In genomic region chr11:99965961-99966360, GRCm38 (mm10) we compare ENCODE assay signal across 30 mouse cellular contexts. TPM values are rescaled to one million over a fixed set of nuclear protein-coding genes. Genes with fewer than 3 reads are reported as not detected.
DNase-seq lines count a peak whose midpoint lies in the region; ATAC-seq and TF ChIP-seq lines count a peak whose summit lies in the region.
"Had no signal": no experiment of that assay in that cellular context is flagged by ENCODE, and none has a peak within 500 bp of the region (broad histone marks: within the 10 kb centered on the region; RNA-seq: fewer than 3 reads in every experiment).

No protein-coding gene starts in this region.

- WGBS in limb, embryonic 14.5 days = 6% methylated on average over 2 of the region's 2 CpGs
- WGBS in limb, embryonic 10.5 days = 26% methylated on average over 2 of the region's 2 CpGs

- no peak for ATAC-seq in limb, embryonic 14.5 days (ENCODE audit: low FRiP score, low read depth)
- ATAC-seq: forebrain, embryonic 14.5 days; forebrain, postnatal 0 days; hindbrain, embryonic 16.5 days; intestine, embryonic 15.5 days had no signal

- no peaks in the 10 kb centered on the region for H3K36me3 ChIP-seq in limb, embryonic 14.5 days (ENCODE audit: control insufficient read depth, insufficient read depth, low read length)
- H3K36me3 ChIP-seq in limb, embryonic 10.5 days = no peaks in the 10 kb centered on the region
- H3K36me3 ChIP-seq: embryonic facial prominence, embryonic 15.5 days; G1E; heart, embryonic 12.5 days; heart, embryonic 15.5 days; hindbrain, embryonic 10.5 days; hindbrain, embryonic 13.5 days; intestine, embryonic 15.5 days had no signal

- H3K9me3 ChIP-seq in limb, embryonic 14.5 days (ENCODE audit: control insufficient read depth, low read length) = no peaks in the 10 kb centered on the region
- no peaks in the 10 kb centered on the region for H3K9me3 ChIP-seq in limb, embryonic 10.5 days (replicated peaks)
- H3K9me3 ChIP-seq: embryonic facial prominence, embryonic 15.5 days; heart, embryonic 12.5 days; heart, embryonic 15.5 days; hindbrain, embryonic 10.5 days; hindbrain, embryonic 13.5 days; intestine, embryonic 15.5 days had no signal

- no peak overlapping the region for H3K9ac ChIP-seq in limb, embryonic 14.5 days (ENCODE audit: low read depth, low read length, severe bottlenecking)
- H3K9ac ChIP-seq: embryonic facial prominence, embryonic 15.5 days; forebrain, postnatal 0 days; heart, embryonic 12.5 days; heart, embryonic 15.5 days; hindbrain, embryonic 13.5 days; intestine, embryonic 15.5 days had no signal

- H3K4me1 ChIP-seq in limb, embryonic 14.5 days (ENCODE audit: control insufficient read depth, insufficient read depth, low read length) = no peaks in the 10 kb centered on the region
- no peaks in the 10 kb centered on the region for H3K4me1 ChIP-seq in limb, embryonic 10.5 days
- H3K4me1 ChIP-seq: embryonic facial prominence, embryonic 15.5 days; heart, embryonic 15.5 days; hindbrain, embryonic 13.5 days; intestine, embryonic 15.5 days had no signal

- no peak for TF ChIP-seq POLR2A in limb, embryonic 14.5 days (IDR thresholded peaks at IDR 0.05; ENCODE audit: borderline replicate concordance, extremely low read depth, insufficient read depth, insufficient read length)

- H3K4me2 ChIP-seq in limb, embryonic 14.5 days (replicated peaks; ENCODE audit: low read depth, low read length, severe bottlenecking) = no peak overlapping the region
- H3K4me2 ChIP-seq: embryonic facial prominence, embryonic 15.5 days; heart, embryonic 12.5 days; heart, embryonic 15.5 days; hindbrain, embryonic 13.5 days; intestine, embryonic 15.5 days had no signal

- no peaks in the 10 kb centered on the region for H3K27me3 ChIP-seq in limb, embryonic 14.5 days (ENCODE audit: control insufficient read depth, insufficient read depth, low read length)
- no peaks in the 10 kb centered on the region for H3K27me3 ChIP-seq in limb, embryonic 10.5 days (ENCODE audit: low read depth, poor library complexity, severe bottlenecking)
- H3K27me3 ChIP-seq: embryonic facial prominence, embryonic 15.5 days; heart, embryonic 12.5 days; heart, embryonic 15.5 days; hindbrain, embryonic 13.5 days; intestine, embryonic 15.5 days had no signal

- peak; percentile 33 for DNase-seq in embryo, embryonic 10 days (ENCODE audit: low spot score)
- no peak for DNase-seq in embryo, embryonic 11 days
- peak; percentile 39 for DNase-seq in limb, embryonic 14.5 days (ENCODE audit: low spot score)
- no peak for DNase-seq in limb, embryonic 10.5 days (ENCODE audit: low spot score)
- DNase-seq in yolk sac, embryonic 10.5 days (ENCODE audit: low spot score) = peak; percentile 41
- no peak for DNase-seq in spleen, adult 12 weeks (ENCODE audit: low spot score)
- DNase-seq: adrenal gland, adult 2 months; adrenal gland, postnatal 14 days; B cell, adult 2 months; cerebellum, adult 11 months; cerebellum, adult 2 months; cerebellum, adult 9-11 months; cerebellum, postnatal 25 days; forebrain, postnatal 0 days; gastrocnemius, postnatal 25 days; heart, adult 18-20 months; heart, postnatal 10 days; heart, postnatal 36 days had no signal

- H3K4me3 ChIP-seq in limb, embryonic 14.5 days (replicated peaks; ENCODE audit: low read length) = no peak overlapping the region
- no peak overlapping the region for H3K4me3 ChIP-seq in limb, embryonic 10.5 days
- H3K4me3 ChIP-seq: embryonic facial prominence, embryonic 15.5 days; heart, embryonic 12.5 days; heart, embryonic 15.5 days; hindbrain, embryonic 10.5 days; hindbrain, embryonic 13.5 days; intestine, embryonic 15.5 days had no signal

- H3K27ac ChIP-seq in limb, embryonic 14.5 days (replicated peaks; ENCODE audit: low read depth, low read length) = no peak overlapping the region; the same call in 1 of the 2 replicates
- no peak overlapping the region for H3K27ac ChIP-seq in limb, embryonic 10.5 days
- H3K27ac ChIP-seq: embryonic facial prominence, embryonic 15.5 days; heart, embryonic 15.5 days; hindbrain, embryonic 10.5 days; hindbrain, embryonic 13.5 days; intestine, embryonic 15.5 days had no signal

RNA-seq across cellular contexts. Expression of gene Krtap29-1, which starts 12.9 kb away (rescaled TPM):
- polyA plus RNA-seq in limb, embryonic 14.5 days (2012; rRNA removed) = 0.09 TPM in 1 of 2 replicates, not detected in the other
- not detected in 2 replicates for polyA plus RNA-seq in limb, embryonic 14.5 days (2014; fragmentation: Nextera tagmentation; extraction: Ambion mirVana)
- not detected in 2 replicates for polyA plus RNA-seq in limb, embryonic 10.5 days (2016; fragmentation: Nextera tagmentation; extraction: Ambion mirVana)
- polyA plus RNA-seq: adrenal gland, adult 2 months; cerebellum, adult 2 months; embryonic facial prominence, embryonic 11.5 days; embryonic facial prominence, embryonic 15.5 days; forebrain, embryonic 11.5 days; forebrain, embryonic 14.5 days; forebrain, postnatal 0 days; G1E; gonadal fat pad, adult 2 months; heart, embryonic 12.5 days; heart, embryonic 15.5 days; hindbrain, embryonic 10.5 days; hindbrain, embryonic 13.5 days; hindbrain, embryonic 16.5 days; intestine, embryonic 15.5 days had no signal

RNA-seq across cellular contexts. Expression of gene Krtap9-5, which starts 17.7 kb away (rescaled TPM):
- not detected in 2 replicates for polyA plus RNA-seq in limb, embryonic 14.5 days (2012; rRNA removed)
- not detected in 2 replicates for polyA plus RNA-seq in limb, embryonic 14.5 days (2014; fragmentation: Nextera tagmentation; extraction: Ambion mirVana)
- polyA plus RNA-seq in limb, embryonic 10.5 days (2016; fragmentation: Nextera tagmentation; extraction: Ambion mirVana) = not detected in 2 replicates
- polyA plus RNA-seq: adrenal gland, adult 2 months; cerebellum, adult 2 months; embryonic facial prominence, embryonic 11.5 days; embryonic facial prominence, embryonic 15.5 days; forebrain, embryonic 11.5 days; forebrain, embryonic 14.5 days; forebrain, postnatal 0 days; G1E; gonadal fat pad, adult 2 months; heart, embryonic 12.5 days; heart, embryonic 15.5 days; hindbrain, embryonic 10.5 days; hindbrain, embryonic 13.5 days; hindbrain, embryonic 16.5 days; intestine, embryonic 15.5 days had no signal

RNA-seq across cellular contexts. Expression of gene Krtap16-1, which starts 20.4 kb away (rescaled TPM):
- polyA plus RNA-seq in limb, embryonic 14.5 days (2012; rRNA removed) = not detected in 2 replicates
- polyA plus RNA-seq in limb, embryonic 14.5 days (2014; fragmentation: Nextera tagmentation; extraction: Ambion mirVana) = 0.19 TPM in 1 of 2 replicates, not detected in the other
- polyA plus RNA-seq in limb, embryonic 10.5 days (2016; fragmentation: Nextera tagmentation; extraction: Ambion mirVana) = not detected in 2 replicates
- polyA plus RNA-seq: adrenal gland, adult 2 months; cerebellum, adult 2 months; embryonic facial prominence, embryonic 11.5 days; forebrain, embryonic 11.5 days; forebrain, postnatal 0 days; G1E; gonadal fat pad, adult 2 months; heart, embryonic 12.5 days; heart, embryonic 15.5 days; hindbrain, embryonic 10.5 days; intestine, embryonic 15.5 days had no signal

RNA-seq across cellular contexts. Expression of gene Krtap17-1, which starts 27.8 kb away (rescaled TPM):
- 0.09 and 0.19 TPM in 2 replicates for polyA plus RNA-seq in limb, embryonic 14.5 days (2012; rRNA removed)
- polyA plus RNA-seq in limb, embryonic 14.5 days (2014; fragmentation: Nextera tagmentation; extraction: Ambion mirVana) = 0.37 TPM in 1 of 2 replicates, not detected in the other
- polyA plus RNA-seq in limb, embryonic 10.5 days (2016; fragmentation: Nextera tagmentation; extraction: Ambion mirVana) = 0.68 and 0.90 TPM in 2 replicates
- polyA plus RNA-seq: adrenal gland, adult 2 months; embryonic facial prominence, embryonic 11.5 days; forebrain, embryonic 11.5 days; forebrain, embryonic 14.5 days; G1E; gonadal fat pad, adult 2 months; heart, embryonic 12.5 days; heart, embryonic 15.5 days; hindbrain, embryonic 10.5 days had no signal

RNA-seq across cellular contexts. Expression of gene Krtap31-2, which starts 29.9 kb away (rescaled TPM):
- polyA plus RNA-seq in limb, embryonic 14.5 days (2012; rRNA removed) = not detected in 2 replicates
- not detected in 2 replicates for polyA plus RNA-seq in limb, embryonic 14.5 days (2014; fragmentation: Nextera tagmentation; extraction: Ambion mirVana)
- polyA plus RNA-seq in limb, embryonic 10.5 days (2016; fragmentation: Nextera tagmentation; extraction: Ambion mirVana) = not detected in 2 replicates
- polyA plus RNA-seq: adrenal gland, adult 2 months; cerebellum, adult 2 months; embryonic facial prominence, embryonic 11.5 days; embryonic facial prominence, embryonic 15.5 days; forebrain, embryonic 11.5 days; forebrain, embryonic 14.5 days; forebrain, postnatal 0 days; G1E; gonadal fat pad, adult 2 months; heart, embryonic 12.5 days; heart, embryonic 15.5 days; hindbrain, embryonic 10.5 days; hindbrain, embryonic 13.5 days; hindbrain, embryonic 16.5 days; intestine, embryonic 15.5 days had no signal

Comparison
In these comparisons a context has a peak if more than half of its experiments do, and no peak if none do; other contexts are left out.
1. DNase-seq: peak in embryo, embryonic 10 days (single experiment), limb, embryonic 14.5 days (single experiment) and yolk sac, embryonic 10.5 days (single experiment); none in embryo, embryonic 11 days (single experiment), limb, embryonic 10.5 days (single experiment) and spleen, adult 12 weeks (single experiment).